Mouse (Mus musculus) adipocyte (in vitro differentiated cells): ENCODE measurements around the gene Gm10273.
"Not testable (repeated sequence)": the region's sequence is repeated elsewhere in the genome, so short reads cannot be mapped to it uniquely, and the experiment has no call there.

Experiments used
- DNase-seq: peaks from one replicate; pipeline ENCODE4 v3.0.0-alpha.2; 2016; ENCODE audit warnings: low spot score

The Gm10273 gene

GRCm38 (mm10) chr10:59395461-59395860 is at the start of gene Gm10273:
Gene Gm10273, plus strand, starts transcription at chr10:59395632.
- not testable (repeated sequence) for DNase-seq

- no peak for DNase-seq
Observed at GRCm38 (mm10) chr10:59346560-59346959, 48.9 kb upstream of the Gm10273 start.

GRCm38 (mm10) chr10:59348200-59348599 is 47.2 kb upstream of the Gm10273 start:
- DNase-seq, result no peak

GRCm38 (mm10) chr10:59349536-59349935 is 45.9 kb upstream of the Gm10273 start:
- no peak for DNase-seq

GRCm38 (mm10) chr10:59353065-59353464 is 42.4 kb upstream of the Gm10273 start:
- DNase-seq, result no peak

- no peak for DNase-seq
Observed at GRCm38 (mm10) chr10:59354120-59354519, 41.3 kb upstream of the Gm10273 start.

- no peak for DNase-seq
Observed at GRCm38 (mm10) chr10:59355020-59355419, 40.4 kb upstream of the Gm10273 start.

GRCm38 (mm10) chr10:59358744-59359143 is 36.7 kb upstream of the Gm10273 start:
- DNase-seq, result peak; percentile 27

- DNase-seq, result no peak
Observed at GRCm38 (mm10) chr10:59363208-59363607, 32.2 kb upstream of the Gm10273 start.

- no peak for DNase-seq
Observed at GRCm38 (mm10) chr10:59364551-59364950, 30.9 kb upstream of the Gm10273 start.

- DNase-seq, result peak; percentile 15
Observed at GRCm38 (mm10) chr10:59365804-59366589, 29.4 kb upstream of the Gm10273 start.

- DNase-seq, result no peak
Observed at GRCm38 (mm10) chr10:59366746-59367145, 28.7 kb upstream of the Gm10273 start.

- DNase-seq, result no peak
Observed at GRCm38 (mm10) chr10:59367206-59367605, 28.2 kb upstream of the Gm10273 start.

- DNase-seq, result no peak
Observed at GRCm38 (mm10) chr10:59368729-59369128, 26.7 kb upstream of the Gm10273 start.

GRCm38 (mm10) chr10:59369426-59369825 is 26.0 kb upstream of the Gm10273 start:
- DNase-seq, result no peak

GRCm38 (mm10) chr10:59377906-59378305 is 17.5 kb upstream of the Gm10273 start:
- DNase-seq, result no peak

GRCm38 (mm10) chr10:59378728-59379127 is 16.7 kb upstream of the Gm10273 start:
- DNase-seq, result no peak

GRCm38 (mm10) chr10:59379927-59380326 is 15.5 kb upstream of the Gm10273 start:
- no peak for DNase-seq

GRCm38 (mm10) chr10:59380411-59380821 is 15.0 kb upstream of the Gm10273 start:
- no peak for DNase-seq

GRCm38 (mm10) chr10:59381563-59381962 is 13.9 kb upstream of the Gm10273 start:
- DNase-seq, result peak; percentile 31

GRCm38 (mm10) chr10:59386951-59387350 is 8.5 kb upstream of the Gm10273 start:
- no peak for DNase-seq

GRCm38 (mm10) chr10:59389652-59390051 is 5.8 kb upstream of the Gm10273 start:
- DNase-seq, result no peak

- no peak for DNase-seq
Observed at GRCm38 (mm10) chr10:59391907-59392306, 3.5 kb upstream of the Gm10273 start.
